Mouse (Mus musculus): ENCODE data around the gene Lgi2.

Lgi2 gene

DNA sequence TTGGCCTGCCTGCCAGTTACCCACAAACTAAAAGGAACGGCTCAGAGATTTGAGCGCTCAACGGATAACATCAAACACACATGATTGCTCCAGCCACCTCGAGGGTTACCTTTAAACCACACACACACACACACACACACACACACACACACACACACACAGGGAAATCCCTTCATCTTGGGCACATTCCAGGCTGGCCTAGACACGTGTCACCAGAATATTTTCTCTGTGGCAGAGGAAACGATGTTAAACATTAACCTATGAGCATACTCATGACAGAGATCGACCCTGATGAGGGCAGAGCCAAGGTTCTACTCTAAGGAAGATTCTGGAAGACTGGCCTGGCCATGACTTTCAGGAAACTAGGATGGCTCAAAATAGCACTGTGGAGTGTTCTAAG lies 29.2 kb downstream of the Lgi2 start:
- DNase-seq (ENCODE audit: low read depth) = no peak

DNA sequence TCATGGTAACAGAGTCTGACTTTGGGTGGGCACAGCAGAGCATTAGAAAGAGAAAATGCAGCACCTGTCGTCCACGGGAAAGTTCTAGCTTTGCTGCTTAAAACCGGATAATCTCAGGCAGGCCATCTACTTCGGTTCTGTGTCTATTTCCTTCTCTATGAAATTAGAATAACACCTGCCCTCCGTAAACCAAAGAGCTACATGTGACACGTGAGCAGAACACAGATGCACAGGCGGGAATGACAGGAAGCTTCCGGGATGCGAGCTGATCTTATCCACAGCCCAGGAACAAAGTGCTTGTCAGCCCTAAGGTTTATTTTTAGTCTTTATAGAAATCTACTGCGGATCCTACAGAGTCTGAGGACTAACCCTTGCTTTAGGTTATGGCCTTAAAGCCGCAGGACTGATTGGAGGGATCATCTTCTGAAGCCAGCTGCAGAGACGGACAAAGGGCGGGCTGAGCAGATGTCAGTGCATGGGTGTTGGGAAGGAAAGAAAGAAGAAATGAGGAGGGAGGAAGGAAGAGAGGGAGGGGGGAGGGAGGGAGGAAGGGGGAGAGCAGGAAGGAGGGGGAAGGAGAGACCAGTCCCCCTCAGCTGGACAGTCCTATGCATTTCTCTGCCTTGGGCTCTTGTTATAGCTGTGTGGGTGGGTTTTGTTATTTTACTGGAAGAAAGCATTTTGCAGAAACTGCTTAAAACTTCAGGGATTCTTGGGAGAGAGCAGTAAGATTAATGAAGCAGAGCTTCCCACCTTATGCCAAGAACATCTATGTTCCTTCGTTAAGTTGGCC lies 31.3 kb downstream of the Lgi2 start:
- DNase-seq (ENCODE audit: low read depth) = no peak

DNA sequence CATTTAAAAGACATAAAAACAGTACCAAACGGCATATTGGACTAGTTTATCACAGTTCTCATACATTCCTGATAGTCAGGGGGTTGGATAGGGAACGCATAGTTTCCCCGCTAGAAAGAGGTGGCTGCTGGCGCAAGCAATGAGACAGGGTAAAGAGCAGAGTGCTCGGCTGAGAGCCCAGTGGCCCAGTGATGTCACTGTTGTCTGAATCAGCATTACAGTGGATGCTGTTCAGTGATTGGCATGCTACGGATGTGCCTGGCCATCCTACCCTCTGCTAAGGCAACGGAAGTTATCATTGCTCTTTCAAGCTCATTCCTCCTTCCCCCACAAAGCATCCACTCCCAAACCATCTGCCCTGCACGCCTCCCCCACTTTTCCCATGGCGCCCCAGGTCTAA lies 32.6 kb downstream of the Lgi2 start:
- no peak for DNase-seq (ENCODE audit: low read depth)

GRCm38 (mm10) chr5:52528545-52528944 lies 37.7 kb downstream of the Lgi2 start:
- no peak for DNase-seq (ENCODE audit: low read depth)

DNA sequence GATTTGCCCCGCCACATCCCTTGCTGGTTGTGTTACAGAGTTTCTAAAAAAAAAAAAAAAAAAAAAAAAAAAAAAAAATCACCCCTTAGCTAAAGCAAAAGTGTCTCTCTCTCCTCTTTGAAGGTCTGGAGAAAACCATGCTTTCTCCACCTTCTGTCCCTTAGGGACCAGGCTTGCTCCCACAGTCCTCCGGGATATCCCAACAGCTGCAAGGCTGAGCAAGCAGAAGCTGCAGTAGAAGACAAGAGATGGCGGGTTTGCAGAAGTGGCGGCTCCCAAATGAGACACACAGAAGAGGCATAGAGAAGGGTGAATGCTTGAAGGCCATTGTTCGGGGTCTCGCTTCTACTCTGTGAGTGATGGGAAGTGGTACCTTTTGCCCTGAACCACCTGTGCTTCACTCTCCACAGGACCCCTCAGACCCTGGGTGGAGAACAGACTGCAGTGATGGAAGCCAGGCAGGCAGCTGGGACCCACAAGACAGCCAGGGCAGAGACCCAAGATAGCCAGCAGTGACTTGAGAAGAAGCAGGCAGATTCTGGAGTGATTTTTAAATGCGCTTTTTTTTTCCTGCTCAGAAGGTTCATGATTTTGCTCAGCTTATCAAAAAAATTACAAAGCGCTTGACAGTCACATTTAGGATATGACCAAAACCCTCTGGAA lies 39.8 kb downstream of the Lgi2 start:
- no peak for DNase-seq (ENCODE audit: low read depth)

GRCm38 (mm10) chr5:52524207-52524606 lies 42.1 kb downstream of the Lgi2 start:
- no peak for DNase-seq (ENCODE audit: low read depth)

DNA sequence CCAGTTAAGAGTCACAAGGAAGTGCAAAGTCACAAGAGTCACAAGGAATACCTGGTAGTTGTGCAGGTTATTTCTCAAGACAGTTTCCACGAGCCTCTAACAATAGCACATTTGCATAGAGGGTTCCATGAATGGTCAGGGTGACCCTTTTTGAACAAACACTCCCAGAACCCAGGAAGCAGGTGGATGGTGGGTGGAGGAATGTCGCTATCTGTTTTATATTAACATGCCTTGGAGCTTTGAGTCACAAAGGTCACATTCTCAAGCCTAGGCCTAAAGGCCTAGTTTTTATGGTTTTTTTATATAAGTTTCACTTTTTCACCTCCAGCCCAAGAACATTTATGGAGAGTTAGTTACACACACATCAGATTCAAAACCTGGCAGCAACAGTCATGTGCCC lies 46.3 kb downstream of the Lgi2 start:
- no peak for DNase-seq (ENCODE audit: low read depth)

DNA sequence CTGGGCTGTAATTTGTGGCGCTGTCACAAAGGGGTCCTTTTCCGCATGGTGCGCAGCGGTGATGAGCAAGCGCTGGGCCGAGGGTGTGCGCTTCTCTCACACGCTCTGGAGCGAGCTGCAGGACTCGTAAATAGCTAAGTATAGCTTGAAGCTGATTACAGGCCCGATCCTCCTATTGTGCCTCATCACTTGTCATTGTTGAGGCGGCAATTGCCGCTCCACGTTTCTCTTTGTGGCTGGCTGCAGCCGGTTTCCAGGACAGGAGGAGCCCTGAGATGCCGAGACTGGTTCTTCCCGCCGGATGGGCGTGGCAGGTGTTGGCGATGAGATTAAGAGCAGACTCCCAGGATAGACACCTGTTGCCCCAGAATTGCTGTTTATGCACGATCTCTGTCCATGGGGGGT lies 50.2 kb downstream of the Lgi2 start:
- DNase-seq (ENCODE audit: low read depth) = no peak

- DNase-seq (ENCODE audit: low read depth) = peak; percentile 29
Measured at GRCm38 (mm10) chr5:52515246-52516021, 50.8 kb downstream of the Lgi2 start.

DNA sequence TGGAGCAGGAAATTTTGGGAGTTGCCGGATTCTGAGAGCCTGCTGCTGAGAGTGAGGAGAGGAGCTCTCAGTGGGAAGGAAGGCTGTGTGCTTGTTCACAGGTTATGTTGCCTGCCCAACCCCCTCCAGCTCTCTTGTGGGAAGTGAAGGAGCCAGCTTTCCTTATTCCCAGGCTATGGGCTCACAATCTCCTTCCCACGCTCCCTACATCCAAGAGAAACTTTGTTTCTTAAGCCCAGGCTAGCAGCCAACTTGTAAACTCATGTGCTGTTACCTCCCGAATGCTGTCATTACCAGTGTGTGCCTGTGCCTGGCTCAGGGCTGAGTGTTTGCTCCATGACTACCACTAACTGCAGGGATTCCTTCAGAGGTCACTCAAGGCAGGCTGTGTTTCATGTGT lies 55.2 kb downstream of the Lgi2 start:
- DNase-seq (ENCODE audit: low read depth) = no peak

DNA sequence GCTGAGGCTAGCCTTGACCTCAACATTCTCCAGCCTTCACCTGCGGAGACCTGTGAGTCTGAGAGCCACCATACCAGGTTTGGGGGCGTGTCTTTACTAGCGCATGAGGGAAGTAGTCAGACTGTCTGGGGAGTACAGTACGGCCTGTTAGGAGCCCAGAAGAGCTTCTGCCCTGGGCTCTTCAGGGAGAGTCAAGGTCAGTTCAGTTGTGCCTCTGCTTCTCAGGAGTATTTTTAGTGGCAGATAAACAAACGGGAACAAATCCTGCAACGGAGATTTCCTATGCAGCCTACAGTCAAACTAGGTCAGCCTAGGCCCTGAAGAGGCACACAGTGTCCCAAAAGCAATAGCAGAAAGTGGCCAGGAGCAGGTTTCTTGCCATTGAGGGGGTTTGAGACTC lies 56.8 kb downstream of the Lgi2 start:
- no peak for DNase-seq (ENCODE audit: low read depth)

GRCm38 (mm10) chr5:52504666-52505065 lies 61.6 kb downstream of the Lgi2 start:
- no peak for DNase-seq (ENCODE audit: low read depth)

DNA sequence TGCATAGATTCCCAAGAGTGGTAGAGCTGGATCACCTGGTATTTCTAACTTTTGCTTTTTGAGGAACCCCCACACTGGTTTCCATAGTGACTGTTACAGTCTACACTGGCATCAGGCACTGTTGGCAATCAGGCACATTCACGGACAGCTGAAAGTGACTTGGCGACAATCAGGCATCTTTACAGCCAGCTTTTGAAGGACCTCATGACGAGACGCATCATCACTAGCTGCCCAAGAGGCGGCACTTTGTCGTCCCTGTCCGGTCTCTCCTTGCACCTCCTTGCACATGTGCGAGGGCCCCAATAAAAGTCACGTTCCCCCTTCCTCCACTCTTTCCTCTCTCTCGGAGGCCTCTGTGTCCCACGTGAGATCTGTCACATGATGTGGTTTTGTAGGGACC lies 62.1 kb downstream of the Lgi2 start:
- DNase-seq (ENCODE audit: low read depth) = no peak

GRCm38 (mm10) chr5:52495671-52496070 lies 70.6 kb downstream of the Lgi2 start:
- DNase-seq (ENCODE audit: low read depth) = no peak

DNA sequence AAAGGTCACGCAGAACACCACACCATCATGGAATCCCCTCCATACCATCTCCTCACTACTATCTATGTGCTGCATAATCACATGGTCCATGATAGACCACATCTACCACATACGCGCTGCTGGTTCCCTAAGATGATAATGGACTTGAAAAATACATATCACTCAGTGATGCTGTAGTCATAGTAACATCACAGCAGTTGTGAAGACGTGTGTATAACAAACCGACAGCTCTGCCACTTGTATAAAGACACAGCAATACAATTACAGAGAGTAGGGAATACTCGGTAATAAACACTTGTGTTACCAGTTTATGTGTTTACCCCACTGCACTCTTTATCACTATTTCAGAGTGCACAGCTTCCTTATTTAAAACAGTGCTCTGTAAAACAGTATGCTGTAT lies 74.8 kb downstream of the Lgi2 start:
- DNase-seq (ENCODE audit: low read depth) = no peak

DNA sequence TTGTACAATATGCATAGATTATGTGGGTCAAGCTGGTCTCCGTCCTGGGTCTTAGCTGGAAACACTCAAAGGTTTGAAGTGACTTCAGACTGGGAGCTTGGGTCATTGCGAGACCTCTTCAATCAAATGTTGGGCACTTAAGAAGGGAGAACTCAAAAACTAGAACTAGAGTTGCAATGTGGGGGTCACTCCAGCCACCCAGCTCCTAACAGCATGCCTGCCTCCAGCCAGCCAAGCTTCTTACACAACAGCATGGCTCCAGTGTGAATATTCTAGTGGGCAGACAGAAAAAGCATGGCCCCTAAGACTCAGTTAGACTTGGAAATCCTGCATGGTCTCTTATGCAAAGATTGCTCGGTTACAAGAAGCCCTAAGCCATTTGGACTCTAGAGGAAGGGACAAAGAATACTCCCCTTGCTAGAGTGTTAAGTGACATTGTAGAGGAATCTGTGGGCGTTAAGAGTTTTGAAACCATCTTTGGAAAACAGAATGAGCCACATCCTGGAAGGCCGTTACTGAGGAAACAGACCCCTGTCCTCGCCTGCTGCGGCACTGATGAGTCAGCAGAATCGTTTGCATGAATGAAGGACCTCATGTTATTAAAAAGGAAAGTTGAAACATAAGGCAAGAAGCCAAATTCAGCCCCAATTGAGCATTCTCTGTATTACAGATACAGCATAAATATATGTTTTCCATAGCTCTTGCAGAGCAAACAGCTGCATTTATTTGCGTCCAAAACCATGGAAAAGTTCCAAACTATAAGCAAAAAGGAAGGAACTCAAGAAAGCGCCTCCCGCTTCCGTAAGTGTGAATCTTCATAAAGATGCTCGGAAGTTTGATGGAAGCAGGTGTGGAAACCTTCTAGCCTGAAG lies 78.5 kb downstream of the Lgi2 start:
- DNase-seq (ENCODE audit: low read depth) = no peak
